Mouse (Mus musculus): ENCODE data around the gene Ube2z.

The Ube2z gene

GRCm38 (mm10) chr11:96007516-96008235, 57.5 kb downstream of the Ube2z start:
- DNase-seq (ENCODE audit: low read depth, low spot score): no peak

- DNase-seq (ENCODE audit: low read depth, low spot score): no peak
These were observed 58.2 kb downstream of the Ube2z start for GRCm38 (mm10) chr11:96006852-96007515.

GRCm38 (mm10) chr11:96006367-96006851, 58.8 kb downstream of the Ube2z start:
- DNase-seq (ENCODE audit: low read depth, low spot score): no peak

- DNase-seq (ENCODE audit: low read depth, low spot score): no peak
These were observed 59.6 kb downstream of the Ube2z start, which contains the start of gene Igf2bp1 for GRCm38 (mm10) chr11:96005403-96006271. Gene Igf2bp1, minus strand, starts transcription at chr11:96005940.

GRCm38 (mm10) chr11:96004793-96005402, 60.3 kb downstream of the Ube2z start:
- no peak for DNase-seq (ENCODE audit: low read depth, low spot score)

- no peak for DNase-seq (ENCODE audit: low read depth, low spot score)
These were observed 61.0 kb downstream of the Ube2z start for GRCm38 (mm10) chr11:96003969-96004792.

- no peak for DNase-seq (ENCODE audit: low read depth, low spot score)
These were observed 61.9 kb downstream of the Ube2z start for GRCm38 (mm10) chr11:96003100-96003900.
